Mouse (Mus musculus) right cerebral cortex, adult 2 months (tissue): ENCODE measurements around the gene Ms4a4c.
A peak's percentile ranks its signal among the peaks of the same experiment; 100 is the strongest.
"Not testable (repeated sequence)": the region's sequence is repeated elsewhere in the genome, so short reads cannot be mapped to it uniquely, and the experiment has no call there.

Experiments
- DNase-seq, 2 experiments: peaks; one replicate each; pipeline ENCODE4 v3.0.0; 2021 to 2022; ENCODE audit warnings: low spot score in 2 of 2

Gene Ms4a4c

DNA sequence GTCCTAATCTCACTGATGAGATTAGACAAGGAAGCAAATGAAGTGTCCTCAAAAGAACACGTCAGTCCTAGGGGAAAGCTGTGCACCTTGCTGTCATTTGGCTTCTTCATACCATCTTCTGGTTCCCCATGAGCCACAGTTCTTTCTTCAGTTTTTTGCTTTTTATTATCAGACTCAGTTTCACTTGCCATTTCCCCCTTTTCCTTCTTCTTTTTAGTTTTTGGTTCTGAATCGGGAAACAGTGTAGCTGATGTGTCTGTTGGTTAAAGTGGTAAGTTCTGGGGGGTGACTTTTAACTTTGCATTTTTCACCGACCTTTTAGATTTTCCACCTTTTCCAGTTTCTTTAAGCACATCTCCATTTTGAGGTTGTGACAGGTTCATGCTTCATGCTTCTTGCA lies at the start of gene Ms4a4c:
Ms4a4c (plus strand) TSS at position 244 of the 400 bp plus-strand sequence.
- no peak for DNase-seq

- DNase-seq, result no peak
Measured at GRCm38 (mm10) chr19:11355730-11356129, 48.8 kb upstream of the Ms4a4c start.

DNA sequence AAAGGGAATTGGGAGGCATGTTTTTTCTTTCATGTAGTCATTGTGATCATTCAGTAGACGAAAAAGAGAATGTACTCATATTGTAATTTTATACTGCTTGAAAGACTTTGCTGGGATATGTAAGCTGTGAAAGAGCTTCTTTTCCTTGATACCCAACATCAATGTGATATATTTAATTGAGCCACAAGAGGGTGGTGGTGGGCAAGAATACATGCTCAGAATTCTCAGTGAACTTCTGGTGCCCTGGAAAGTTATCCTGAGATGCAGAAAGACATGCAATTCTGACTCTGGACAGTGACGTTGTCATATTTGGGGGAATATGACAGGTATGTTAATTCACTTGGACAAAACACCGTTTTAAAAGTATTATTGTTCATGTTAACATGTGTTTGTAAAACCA lies 44.5 kb upstream of the Ms4a4c start:
- DNase-seq, result peak in 1 of 2 experiments; percentile 6

DNA sequence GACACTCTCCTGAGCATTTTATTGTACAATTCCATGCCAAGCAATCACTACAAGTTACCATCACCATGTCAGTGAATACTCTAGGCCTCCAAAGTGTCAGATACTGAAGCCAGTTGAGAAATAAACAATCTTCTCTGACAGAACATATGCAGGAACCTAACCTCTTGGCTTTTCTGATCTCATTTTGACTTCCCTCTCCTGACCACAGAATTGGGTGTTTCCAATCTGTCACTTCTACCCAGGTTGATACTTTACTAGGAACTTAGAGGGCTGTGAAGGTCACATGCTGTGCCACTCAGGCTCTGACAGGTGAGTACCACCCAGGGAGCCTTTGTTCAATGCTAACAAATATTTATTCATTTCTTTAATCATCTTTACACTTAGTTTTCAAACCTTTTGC lies 42.6 kb upstream of the Ms4a4c start:
- no peak for DNase-seq

- no peak for DNase-seq
Measured at GRCm38 (mm10) chr19:11368310-11368709, 36.3 kb upstream of the Ms4a4c start.

DNA sequence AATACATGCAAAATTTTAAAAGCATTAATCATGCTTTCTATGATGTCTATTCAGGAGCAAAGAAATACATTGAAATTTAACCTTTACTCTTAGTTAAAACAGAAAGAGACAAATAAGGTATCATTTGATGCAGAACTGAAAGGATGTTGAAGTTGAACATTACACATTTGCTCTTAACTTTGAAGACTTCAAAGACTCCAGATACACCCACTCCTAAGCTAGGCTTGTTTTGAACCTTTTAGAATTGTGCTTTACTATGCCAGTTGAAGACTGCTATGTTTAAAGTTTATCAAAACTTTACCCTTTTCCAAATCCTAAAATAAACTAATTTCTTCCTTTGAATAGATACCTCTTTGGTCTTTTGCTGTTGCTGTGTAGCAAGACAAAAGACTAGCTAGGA lies 33.4 kb upstream of the Ms4a4c start:
- DNase-seq, result no peak

DNA sequence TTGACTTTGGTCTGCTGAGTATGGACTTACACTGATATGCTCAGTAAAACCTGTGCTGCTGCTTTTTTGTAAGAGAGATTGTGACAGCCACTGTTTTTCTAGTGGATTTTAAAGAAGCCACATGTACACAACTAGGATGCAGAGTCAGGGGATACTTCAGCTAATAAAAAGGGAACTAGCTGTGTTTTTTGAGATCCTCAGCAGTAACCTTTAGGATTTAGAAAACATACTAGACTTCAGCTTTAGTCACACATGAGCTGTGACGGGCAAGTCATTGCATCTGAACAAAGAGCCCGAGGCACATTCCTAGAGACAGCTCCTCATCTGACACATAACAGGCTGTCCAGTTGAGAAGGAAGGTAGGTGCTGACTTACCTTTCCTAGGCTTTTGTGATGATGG lies 29.3 kb upstream of the Ms4a4c start, which contains the start of gene Ms4a4a:
Ms4a4a (plus strand) TSS at position 251 of the 400 bp plus-strand sequence.
- no peak for DNase-seq

- no peak for DNase-seq
Measured at GRCm38 (mm10) chr19:11376399-11376798, 28.2 kb upstream of the Ms4a4c start.

DNA sequence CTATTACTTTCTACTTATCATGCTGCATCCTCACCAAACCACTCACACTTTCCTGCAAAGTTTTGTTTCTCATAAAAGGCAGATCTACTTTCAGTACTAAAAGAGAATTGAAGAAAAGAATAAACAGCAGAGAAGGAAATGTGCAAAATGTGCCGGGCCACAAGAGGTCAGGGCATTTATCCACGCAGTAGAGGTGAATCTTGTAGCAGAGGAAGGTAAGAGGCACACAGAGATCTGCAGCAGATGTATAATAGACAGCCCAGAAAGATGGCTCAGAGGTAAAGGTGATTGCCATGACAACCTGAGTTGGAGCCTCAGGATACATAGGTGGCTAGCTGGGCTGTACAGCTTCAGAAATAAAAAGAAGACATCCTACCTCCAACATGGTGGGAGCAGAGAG lies 17.5 kb upstream of the Ms4a4c start:
- DNase-seq, result no peak

DNA sequence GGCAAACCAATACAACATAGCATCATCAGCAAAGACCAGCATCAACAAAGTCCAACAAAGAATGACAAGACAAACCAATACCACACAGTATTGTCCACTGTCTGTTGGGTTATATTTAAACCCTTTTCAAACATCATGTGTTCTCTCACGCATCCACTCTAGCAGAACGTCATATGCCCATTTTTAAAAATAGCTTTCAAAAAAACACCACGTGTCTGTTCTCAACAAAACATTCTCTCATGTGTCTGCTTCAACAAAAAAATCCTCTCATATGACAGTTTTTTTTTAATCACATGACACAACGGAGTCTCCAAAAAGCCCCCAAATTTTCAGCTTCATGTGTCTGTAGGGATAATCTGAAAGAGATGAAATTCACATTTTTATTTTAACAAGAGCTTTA lies 16.9 kb upstream of the Ms4a4c start:
- no peak for DNase-seq

DNA sequence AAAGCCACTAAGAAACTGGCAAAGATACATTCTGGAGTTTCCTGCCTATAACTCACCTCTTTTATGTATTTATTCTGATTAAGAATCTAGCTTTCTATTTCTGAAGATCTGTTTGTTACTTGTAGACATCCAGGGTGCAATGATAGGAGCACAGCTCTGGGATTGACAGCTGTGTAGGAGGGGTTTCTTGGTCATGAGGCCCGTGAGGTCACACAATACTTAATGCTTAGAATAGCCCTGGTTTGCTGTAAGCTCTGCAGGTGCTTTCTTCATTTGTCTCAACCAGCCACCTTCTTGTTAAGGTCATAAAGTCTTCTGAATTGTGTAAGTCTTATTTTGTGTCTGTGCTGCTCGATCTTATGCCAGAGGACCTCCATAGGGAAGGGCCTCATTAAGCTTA lies 15.6 kb upstream of the Ms4a4c start:
- no peak for DNase-seq

- no peak for DNase-seq
Measured at GRCm38 (mm10) chr19:11395769-11396168, 8.8 kb upstream of the Ms4a4c start.

- no peak for DNase-seq
Measured at GRCm38 (mm10) chr19:11407428-11407827, 2.9 kb downstream of the Ms4a4c start.

GRCm38 (mm10) chr19:11408591-11408990 lies 4.0 kb downstream of the Ms4a4c start:
- no peak for DNase-seq

DNA sequence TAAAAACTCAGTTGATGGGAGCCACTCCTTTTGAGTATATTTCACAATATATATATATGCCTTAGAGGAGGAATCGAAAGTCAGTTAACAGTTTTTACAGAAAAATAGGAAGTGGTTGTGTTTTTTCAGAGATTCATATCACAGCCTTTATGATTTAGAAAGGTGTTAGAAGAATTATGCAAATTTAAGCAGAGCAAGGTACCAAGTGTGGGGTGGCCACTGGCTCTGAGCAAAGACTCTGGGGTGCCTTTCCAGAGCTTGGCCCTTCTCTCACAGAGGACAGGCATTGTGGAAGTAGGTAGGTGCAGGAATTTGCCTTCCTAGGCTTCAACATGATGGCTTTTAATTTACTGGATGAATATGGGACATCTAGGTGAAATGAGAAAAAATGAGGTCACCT lies 7.1 kb downstream of the Ms4a4c start:
- DNase-seq, result no peak

DNA sequence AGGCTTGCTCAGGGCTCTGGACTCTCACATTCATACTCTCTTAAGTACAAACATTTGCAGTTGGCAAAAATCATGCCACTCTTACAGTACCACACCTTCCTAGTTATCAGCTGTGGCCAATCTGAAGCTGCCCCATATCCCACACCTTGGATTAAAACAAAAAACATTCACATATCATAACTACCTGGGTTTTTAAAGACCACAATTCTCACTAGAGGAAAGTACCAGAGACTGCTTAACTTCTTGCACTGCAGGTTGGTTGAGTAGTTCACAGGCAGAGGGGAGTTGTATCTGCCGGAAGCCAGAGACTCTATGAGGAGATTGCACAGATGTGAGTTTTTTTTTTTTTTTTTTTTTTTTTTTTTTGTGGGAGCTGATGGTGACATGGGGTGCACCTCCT lies 9.5 kb downstream of the Ms4a4c start:
- no peak for DNase-seq

- DNase-seq, result no peak
Measured at GRCm38 (mm10) chr19:11415581-11415980, 11.0 kb downstream of the Ms4a4c start.

- not testable (repeated sequence) for DNase-seq
Measured at GRCm38 (mm10) chr19:11418865-11419264, 14.3 kb downstream of the Ms4a4c start.

DNA sequence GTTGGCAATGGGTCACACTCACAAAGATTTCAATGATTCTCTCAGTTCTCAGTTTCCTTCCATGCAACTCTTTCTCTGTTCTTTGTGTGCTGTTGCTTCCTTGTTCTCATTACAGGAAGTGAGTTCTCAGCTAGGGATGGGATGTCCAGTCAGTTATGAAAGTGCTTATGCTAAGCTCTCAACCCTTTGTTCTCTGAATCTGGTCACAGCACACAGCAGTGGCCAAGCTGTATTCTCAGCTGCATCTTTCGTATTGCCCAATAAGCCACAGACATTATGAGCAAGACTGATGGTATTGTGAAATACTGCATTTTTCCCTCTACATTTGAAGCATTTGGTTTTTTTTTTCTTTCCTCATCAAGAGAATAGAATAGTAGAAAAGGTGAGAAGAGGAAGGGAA lies 26.6 kb downstream of the Ms4a4c start:
- DNase-seq, result not testable (repeated sequence)

GRCm38 (mm10) chr19:11435058-11435834 lies 30.7 kb downstream of the Ms4a4c start:
- no peak for DNase-seq

- DNase-seq, result no peak
Measured at GRCm38 (mm10) chr19:11443338-11443737, 38.8 kb downstream of the Ms4a4c start, which contains the start of gene Ms4a4b. Gene Ms4a4b (plus strand): TSS chr19:11443553.

GRCm38 (mm10) chr19:11443964-11444363 lies 39.4 kb downstream of the Ms4a4c start:
- no peak for DNase-seq

GRCm38 (mm10) chr19:11447238-11447637 lies 42.7 kb downstream of the Ms4a4c start:
- no peak for DNase-seq

DNA sequence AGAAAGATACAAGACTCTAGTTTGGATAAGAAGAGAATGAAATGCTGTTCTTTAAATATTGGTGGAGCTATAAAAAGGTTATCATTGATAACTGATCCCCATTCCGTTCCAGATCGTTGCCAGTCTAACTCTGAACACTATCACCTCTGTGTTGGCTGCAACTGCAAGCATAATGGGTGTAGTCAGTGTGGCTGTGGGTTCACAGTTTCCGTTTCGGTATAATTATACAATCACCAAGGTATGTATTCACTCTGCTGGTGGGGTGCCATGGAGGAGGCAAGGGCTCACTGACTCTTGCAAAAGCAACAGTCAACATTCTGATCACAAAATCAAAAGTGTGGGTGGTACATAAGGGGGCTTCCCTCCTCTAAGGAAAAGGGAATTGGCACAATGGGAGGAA lies 54.5 kb downstream of the Ms4a4c start:
- DNase-seq, result not testable (repeated sequence)
